Mouse (Mus musculus) urinary bladder, adult 2 months (tissue): ENCODE results near the gene Gpalpp1. TPM values are rescaled to one million over a fixed set of nuclear protein-coding genes. Genes with fewer than 3 reads are reported as not detected.

Source experiments
- polyA plus RNA-seq: library from polyadenylated mRNA; depleted of rRNA; stranded (reverse); fragments of >200 nt; gene quantifications from 2 replicates; pipeline ENCODE4 v1.2.3, GENCODE M21; 2012; rRNA removed

Gpalpp1 gene
- polyA plus RNA-seq, 1 experiment = 11.6 TPM

Other genes starting within 250 kb of the Gpalpp1 start
- not detected in 2 replicates for gene Kctd4, start 155.8 kb downstream of the Gpalpp1 start, polyA plus RNA-seq
- gene Gtf2f2, start 99.9 kb downstream of the Gpalpp1 start, polyA plus RNA-seq = 16.4 and 16.7 TPM in 2 replicates
- 5.0 and 5.5 TPM in 2 replicates for gene Nufip1, start 131 bp upstream of the Gpalpp1 start, polyA plus RNA-seq